Mouse (Mus musculus) adrenal gland, postnatal 4 days (tissue): ENCODE measurements around the gene Rae1. TPM values are rescaled to one million over a fixed set of nuclear protein-coding genes. Genes with fewer than 3 reads are reported as not detected.

Experiments used
- DNase-seq, 2 experiments: peaks; one replicate each; pipeline ENCODE4 v3.0.0; 2021 to 2022; ENCODE audit warnings: low spot score in 2 of 2, mixed read lengths in 2 of 2
- total RNA-seq, 2 experiments: library from RNA; stranded (reverse); gene quantifications; 2 replicates each; pipeline ENCODE4 v1.2.3; 2021

Gene Rae1
- total RNA-seq, 2 experiments from 2014 or later = 68.5 to 76.5 TPM

GRCm38 (mm10) chr2:172982776-172983561 lies 16.9 kb upstream of the Rae1 start:
- no peak for DNase-seq

- no peak for DNase-seq
Observed at GRCm38 (mm10) chr2:172990161-172990560, 9.8 kb upstream of the Rae1 start.

- peak; percentile 37 to 54 for DNase-seq
Observed at GRCm38 (mm10) chr2:172996207-172996606, 3.7 kb upstream of the Rae1 start.

- no peak for DNase-seq
Observed at GRCm38 (mm10) chr2:172997748-172998147, 2.2 kb upstream of the Rae1 start.

- no peak for DNase-seq
Observed at GRCm38 (mm10) chr2:172998478-172998877, 1.4 kb upstream of the Rae1 start.

GRCm38 (mm10) chr2:173000285-173000652 lies 352 bp downstream of the Rae1 start:
- peak in 1 of 2 experiments; percentile 64 for DNase-seq

- DNase-seq = no peak
Observed at GRCm38 (mm10) chr2:173000921-173001320, 1.0 kb downstream of the Rae1 start.

GRCm38 (mm10) chr2:173003737-173004136 lies 3.8 kb downstream of the Rae1 start:
- no peak for DNase-seq

GRCm38 (mm10) chr2:173010220-173010717 lies 10.4 kb downstream of the Rae1 start:
- no peak for DNase-seq

GRCm38 (mm10) chr2:173011440-173011839 lies 11.5 kb downstream of the Rae1 start:
- DNase-seq = no peak

GRCm38 (mm10) chr2:173014741-173015287 lies 14.9 kb downstream of the Rae1 start:
- no peak for DNase-seq

- DNase-seq = no peak
Observed at GRCm38 (mm10) chr2:173017940-173018339, 18.0 kb downstream of the Rae1 start.

- DNase-seq = peak in 1 of 2 experiments; percentile 44
Observed at GRCm38 (mm10) chr2:173018618-173019017, 18.7 kb downstream of the Rae1 start.

GRCm38 (mm10) chr2:173019322-173019721 lies 19.4 kb downstream of the Rae1 start:
- DNase-seq = no peak

- DNase-seq = peak; percentile 72 to 81
Observed at GRCm38 (mm10) chr2:173019790-173020189, 19.9 kb downstream of the Rae1 start.

GRCm38 (mm10) chr2:173020430-173020829 lies 20.5 kb downstream of the Rae1 start, which contains the start of gene Rbm38:
Gene Rbm38, plus strand, starts transcription at chr2:173020498.
- DNase-seq = no peak

GRCm38 (mm10) chr2:173021633-173022055 lies 21.7 kb downstream of the Rae1 start:
- peak; percentile 73 to 87 for DNase-seq

- peak in 1 of 2 experiments; percentile 28 for DNase-seq
Observed at GRCm38 (mm10) chr2:173022056-173022681, 22.3 kb downstream of the Rae1 start.

- no peak for DNase-seq
Observed at GRCm38 (mm10) chr2:173022813-173023212, 22.9 kb downstream of the Rae1 start.

- no peak for DNase-seq
Observed at GRCm38 (mm10) chr2:173023371-173023851, 23.5 kb downstream of the Rae1 start.

GRCm38 (mm10) chr2:173023966-173024365 lies 24.0 kb downstream of the Rae1 start:
- DNase-seq = no peak

- DNase-seq = no peak
Observed at GRCm38 (mm10) chr2:173024392-173024791, 24.5 kb downstream of the Rae1 start.
